Mouse (Mus musculus) cortical plate, adult 2 months (tissue): ENCODE measurements around the gene Dbn1. TPM values are rescaled to one million over a fixed set of nuclear protein-coding genes. Genes with fewer than 3 reads are reported as not detected.

Experiments used
- H3K27ac ChIP-seq: fragments of 200-500 bp; 2 replicates; pipeline ENCODE4 v1.5.1; 2012; ENCODE audit warnings: low read length, control low read depth, inconsistent platforms; ENCODE audit not compliant: insufficient read depth
- H3K4me1 ChIP-seq: fragments of 200-500 bp; 2 replicates; pipeline ENCODE4 v1.6.1; 2011; ENCODE audit warnings: low read length; ENCODE audit not compliant: control insufficient read depth, insufficient read depth
- H3K4me3 ChIP-seq: fragments of 200-500 bp; 2 replicates; pipeline ENCODE4 v1.5.1; 2011; ENCODE audit warnings: mild to moderate bottlenecking, low read length, control low read depth; ENCODE audit not compliant: insufficient read depth
- CTCF ChIP-seq: fragments of 200-500 bp; IDR thresholded peaks from 2 replicates; pipeline ENCODE4 v1.5.1; 2011; ENCODE audit warnings: mild to moderate bottlenecking, control low read depth, low read length; ENCODE audit not compliant: insufficient read depth; ENCODE audit errors: extremely low read depth
- POLR2A ChIP-seq: fragments of 200-500 bp; IDR thresholded peaks from 2 replicates; pipeline ENCODE4 v1.6.1; 2011; ENCODE audit warnings: mild to moderate bottlenecking, low read length, control low read depth; ENCODE audit not compliant: insufficient read depth; ENCODE audit errors: extremely low read depth
- polyA plus RNA-seq: library from polyadenylated mRNA; depleted of rRNA; stranded (reverse); fragments of >200 nt; gene quantifications from 2 replicates; pipeline ENCODE4 v1.2.3, GENCODE M21; 2012

The Dbn1 gene
- polyA plus RNA-seq, 1 experiment, result 336 TPM

GRCm38 (mm10) chr13:55496661-55497060, 8.8 kb upstream of the Dbn1 start:
- Histone ChIP-seq H3K4me3 (no peak overlapping the region), H3K27ac (no peak overlapping the region), H3K4me1 (peaks cover 2% of the 10 kb centered on the region; the same call in 1 of the 2 replicates)
- TF ChIP-seq CTCF (no peak), POLR2A (no peak)

- no peak overlapping the region for H3K4me3 ChIP-seq
Observed at GRCm38 (mm10) chr13:55495702-55496101, 7.8 kb upstream of the Dbn1 start.

GRCm38 (mm10) chr13:55494883-55495621, 7.1 kb upstream of the Dbn1 start:
- Histone ChIP-seq H3K4me1 (peaks cover 2% of the 10 kb centered on the region; the same call in 1 of the 2 replicates), H3K4me3 (no peak overlapping the region), H3K27ac (no peak overlapping the region)
- no peak for TF ChIP-seq CTCF
- no peak for TF ChIP-seq POLR2A

More at GRCm38 (mm10) chr13:55495702-55496101, 7.8 kb upstream of the Dbn1 start:
- peaks cover 2% of the 10 kb centered on the region; the same call in 1 of the 2 replicates for H3K4me1 ChIP-seq
- no peak overlapping the region for H3K27ac ChIP-seq
- no peak for TF ChIP-seq POLR2A
- TF ChIP-seq CTCF, result no peak

- H3K4me1 ChIP-seq, result peaks cover 2% of the 10 kb centered on the region; the same call in 1 of the 2 replicates
- no peak overlapping the region for H3K27ac ChIP-seq
- H3K4me3 ChIP-seq, result no peak overlapping the region
- no peak for TF ChIP-seq CTCF
- TF ChIP-seq POLR2A, result no peak
Observed at GRCm38 (mm10) chr13:55494257-55494656, 6.3 kb upstream of the Dbn1 start.

GRCm38 (mm10) chr13:55486916-55487577, 864 bp downstream of the Dbn1 start:
- Histone ChIP-seq H3K4me1 (no peaks in the 10 kb centered on the region), H3K27ac (peak overlapping the region; percentile 80), H3K4me3 (peak overlapping the region; percentile 68)
- TF ChIP-seq CTCF, result no peak
- 0 out of 2 replicates have a peak, but pooled peaks have one; percentile 38 for TF ChIP-seq POLR2A

GRCm38 (mm10) chr13:55486029-55486794, 1.7 kb downstream of the Dbn1 start:
- Histone ChIP-seq H3K4me1 (no peaks in the 10 kb centered on the region), H3K27ac (0 out of 2 replicates have a peak overlapping the region, but pooled peaks have one; percentile 80), H3K4me3 (peak overlapping the region; percentile 68)
- TF ChIP-seq POLR2A (no peak), CTCF (no peak)

GRCm38 (mm10) chr13:55484520-55485088, 3.3 kb downstream of the Dbn1 start:
- TF ChIP-seq POLR2A (0 out of 2 replicates have a peak, but pooled peaks have one; percentile 11), CTCF (no peak)
- H3K4me1 ChIP-seq, result no peaks in the 10 kb centered on the region
- peak overlapping the region; percentile 68 for H3K4me3 ChIP-seq
- H3K27ac ChIP-seq, result peak overlapping the region; percentile 83

GRCm38 (mm10) chr13:55483593-55483992, 4.3 kb downstream of the Dbn1 start:
- H3K4me1 ChIP-seq, result 0 out of 2 replicates have a peak, but pooled peaks cover 3% of the 10 kb centered on the region
- H3K4me3 ChIP-seq, result peak overlapping the region; percentile 68
- TF ChIP-seq POLR2A (peak; percentile 70; the same call in 1 of the 2 replicates), CTCF (no peak)
- peak overlapping the region; percentile 83 for H3K27ac ChIP-seq

GRCm38 (mm10) chr13:55483071-55483470, 4.8 kb downstream of the Dbn1 start:
- H3K4me1 ChIP-seq, result 0 out of 2 replicates have a peak, but pooled peaks cover 3% of the 10 kb centered on the region
- peak overlapping the region; percentile 74 for H3K27ac ChIP-seq
- TF ChIP-seq CTCF, result no peak
- H3K4me3 ChIP-seq, result peak overlapping the region; percentile 68
